Mouse (Mus musculus) erythroblast, embryonic 14.5 days (primary cell): ENCODE data around the gene Sdsl.

Source experiments
- GATA1 ChIP-seq: IDR thresholded peaks from 2 replicates; pipeline ENCODE4 v1.6.1; 2012; ENCODE audit warnings: low read length, inconsistent platforms, mixed read lengths
- TAL1 ChIP-seq: IDR thresholded peaks from 3 replicates; pipeline ENCODE4 v1.6.1; 2012; ENCODE audit warnings: low read length, inconsistent platforms, mixed read lengths

DNA sequence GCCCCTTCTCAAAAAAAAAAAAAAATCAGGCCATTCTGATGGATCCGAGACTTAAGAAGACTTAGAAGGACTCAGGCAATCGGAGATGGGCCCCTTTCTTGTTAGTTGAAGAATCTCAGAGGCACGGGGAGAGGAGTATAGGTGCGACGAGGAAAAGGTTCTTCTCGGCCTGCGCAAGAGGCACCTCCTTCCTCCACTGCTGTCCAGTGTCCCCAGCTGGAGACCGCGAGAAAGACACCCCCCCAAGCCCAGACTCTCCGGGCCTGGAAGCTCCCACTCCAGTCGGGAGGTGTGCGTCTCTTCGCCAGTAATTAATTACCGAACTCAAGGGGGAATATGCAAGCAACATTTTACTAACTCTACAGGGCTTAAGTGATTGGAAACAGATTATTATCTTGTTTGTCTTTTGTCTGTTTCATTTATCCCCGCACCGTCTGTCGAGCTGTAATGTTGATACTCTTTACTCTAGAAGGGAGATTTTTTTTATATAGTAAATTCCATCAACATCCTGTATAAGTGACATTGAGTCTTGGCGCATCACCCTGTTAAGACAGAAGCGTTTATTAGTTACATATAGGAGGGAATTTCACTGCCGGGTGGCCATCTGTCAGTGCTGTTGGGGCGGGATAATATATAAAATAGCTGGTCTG lies 44.3 kb downstream of the Sdsl start:
- no peak for TF ChIP-seq TAL1
- no peak for TF ChIP-seq GATA1
